Mouse (Mus musculus): ENCODE measurements around the gene Hpse.

- TF ChIP-seq GATA1 (IDR thresholded peaks at IDR 0.05; ENCODE audit: low read length) (no peak), TAL1 (IDR thresholded peaks at IDR 0.05; ENCODE audit: low read length) (no peak)
Observed at GRCm38 (mm10) chr5:100648046-100648445, 71.5 kb downstream of the Hpse start.

All from erythroblast, embryonic 14.5 days (primary cell).